ENCODE assay signal across 11 mouse cellular contexts in genomic region chr2:105671116-105671797, GRCm38 (mm10). TPM values are rescaled to one million over a fixed set of nuclear protein-coding genes. Genes with fewer than 3 reads are reported as not detected.
DNase-seq lines count a peak whose midpoint lies in the region; ATAC-seq lines count a peak whose summit lies in the region.
"Had no signal": no experiment of that assay in that cellular context is flagged by ENCODE, and none has a peak within 500 bp of the region (broad histone marks: within the 10 kb centered on the region; RNA-seq: fewer than 3 reads in every experiment).

No protein-coding gene starts in this region.

- DNase-seq in limb, embryonic 11.5 days (ENCODE audit: low spot score): peak; percentile 58
- no peak for DNase-seq in limb, embryonic 10.5 days (ENCODE audit: low spot score)
- peak; percentile 38 for DNase-seq in forebrain, embryonic 10.5 days (ENCODE audit: extremely low spot score, low spot score)
- peak; percentile 57 for DNase-seq in retina, embryonic 14.5 days (ENCODE audit: low spot score)
- DNase-seq in liver, embryonic 11.5 days (ENCODE audit: low spot score): no peak
- no peak for DNase-seq in thymus, postnatal 10 days (ENCODE audit: low spot score in 2 of 2)
- no peak for DNase-seq in spleen, postnatal 4 days (ENCODE audit: low spot score in 2 of 2)
- DNase-seq: heart, adult 11 months; liver, postnatal 0 days had no signal

- no peak for ATAC-seq in limb, embryonic 11.5 days (ENCODE audit: insufficient number of reproducible peaks, low FRiP score, low TSS enrichment, low read depth)
- no peak for ATAC-seq in hindbrain, embryonic 15.5 days (ENCODE audit: low FRiP score, low read depth)
- ATAC-seq in liver, embryonic 11.5 days (replicated peaks; ENCODE audit: low FRiP score): no peak
- ATAC-seq: liver, postnatal 0 days had no signal

- H3K9ac ChIP-seq in limb, embryonic 11.5 days (ENCODE audit: low read length): no peak overlapping the region
- H3K9ac ChIP-seq in hindbrain, embryonic 15.5 days: no peak overlapping the region
- no peak overlapping the region for H3K9ac ChIP-seq in liver, embryonic 11.5 days (ENCODE audit: low read depth, low read length)
- H3K9ac ChIP-seq: liver, postnatal 0 days had no signal

- no peak overlapping the region for H3K27ac ChIP-seq in limb, embryonic 11.5 days (replicated peaks; ENCODE audit: low read depth, low read length)
- no peak overlapping the region for H3K27ac ChIP-seq in limb, embryonic 10.5 days
- peak overlapping the region; percentile 99 for H3K27ac ChIP-seq in forebrain, embryonic 10.5 days
- H3K27ac ChIP-seq in hindbrain, embryonic 15.5 days (replicated peaks): no peak overlapping the region
- no peak overlapping the region for H3K27ac ChIP-seq in liver, embryonic 11.5 days (ENCODE audit: low read depth, low read length)
- H3K27ac ChIP-seq: kidney, postnatal 0 days had no signal

- H3K4me1 ChIP-seq in limb, embryonic 11.5 days (ENCODE audit: control insufficient read depth, insufficient read depth, low read length): peaks cover 18% of the 10 kb centered on the region
- peaks cover 52% of the 10 kb centered on the region for H3K4me1 ChIP-seq in limb, embryonic 10.5 days
- H3K4me1 ChIP-seq in forebrain, embryonic 10.5 days: peaks cover 97% of the 10 kb centered on the region
- H3K4me1 ChIP-seq in hindbrain, embryonic 15.5 days (replicated peaks): peaks cover 30% of the 10 kb centered on the region
- H3K4me1 ChIP-seq in liver, embryonic 11.5 days (replicated peaks; ENCODE audit: control insufficient read depth, insufficient read depth, low read length): peaks cover 13% of the 10 kb centered on the region

- H3K36me3 ChIP-seq in limb, embryonic 11.5 days (ENCODE audit: control insufficient read depth, insufficient read depth, low read length): no peaks in the 10 kb centered on the region
- no peaks in the 10 kb centered on the region for H3K36me3 ChIP-seq in limb, embryonic 10.5 days
- peaks cover 3% of the 10 kb centered on the region for H3K36me3 ChIP-seq in forebrain, embryonic 10.5 days (replicated peaks)
- no peaks in the 10 kb centered on the region for H3K36me3 ChIP-seq in hindbrain, embryonic 15.5 days
- no peaks in the 10 kb centered on the region for H3K36me3 ChIP-seq in liver, embryonic 11.5 days (ENCODE audit: control insufficient read depth, insufficient read depth, low read length)

- peaks cover 98% of the 10 kb centered on the region for H3K27me3 ChIP-seq in limb, embryonic 11.5 days (ENCODE audit: control insufficient read depth, insufficient read depth, low read length)
- peaks cover 100% of the 10 kb centered on the region for H3K27me3 ChIP-seq in limb, embryonic 10.5 days (ENCODE audit: low read depth, poor library complexity, severe bottlenecking)
- peaks cover 99% of the 10 kb centered on the region for H3K27me3 ChIP-seq in forebrain, embryonic 10.5 days (ENCODE audit: poor library complexity, severe bottlenecking)
- H3K27me3 ChIP-seq in hindbrain, embryonic 15.5 days: peaks cover 65% of the 10 kb centered on the region
- peaks cover 100% of the 10 kb centered on the region for H3K27me3 ChIP-seq in liver, embryonic 11.5 days (replicated peaks; ENCODE audit: control insufficient read depth, insufficient read depth, low read length)

- H3K4me3 ChIP-seq in limb, embryonic 11.5 days (ENCODE audit: low read depth, low read length): no peak overlapping the region
- no peak overlapping the region for H3K4me3 ChIP-seq in limb, embryonic 10.5 days
- H3K4me3 ChIP-seq in forebrain, embryonic 10.5 days: peak overlapping the region; percentile 88
- H3K4me3 ChIP-seq in hindbrain, embryonic 15.5 days: peak overlapping the region; percentile 30
- H3K4me3 ChIP-seq in liver, embryonic 11.5 days (ENCODE audit: low read depth, low read length): no peak overlapping the region

- H3K4me2 ChIP-seq in limb, embryonic 11.5 days (ENCODE audit: low read depth, severe bottlenecking): no peak overlapping the region
- H3K4me2 ChIP-seq in hindbrain, embryonic 15.5 days: peak overlapping the region; percentile 60
- H3K4me2 ChIP-seq in liver, embryonic 11.5 days: no peak overlapping the region

- 0% methylated on average over 9 of the region's 9 CpGs for WGBS in limb, embryonic 11.5 days
- WGBS in limb, embryonic 10.5 days: 2% methylated on average over 9 of the region's 9 CpGs
- WGBS in forebrain, embryonic 10.5 days: 2% methylated on average over 9 of the region's 9 CpGs
- 15% methylated on average over 9 of the region's 9 CpGs for WGBS in hindbrain, embryonic 15.5 days
- WGBS in liver, embryonic 11.5 days: 3% methylated on average over 9 of the region's 9 CpGs

- H3K9me3 ChIP-seq in limb, embryonic 11.5 days (ENCODE audit: control insufficient read depth, low read length): no peaks in the 10 kb centered on the region
- no peaks in the 10 kb centered on the region for H3K9me3 ChIP-seq in limb, embryonic 10.5 days (replicated peaks)
- no peaks in the 10 kb centered on the region for H3K9me3 ChIP-seq in forebrain, embryonic 10.5 days
- no peaks in the 10 kb centered on the region for H3K9me3 ChIP-seq in hindbrain, embryonic 15.5 days
- H3K9me3 ChIP-seq in liver, embryonic 11.5 days (ENCODE audit: control insufficient read depth, low read length): no peaks in the 10 kb centered on the region

RNA-seq across cellular contexts. Expression of gene Pax6, which starts 2.6 kb away (rescaled TPM):
- polyA plus RNA-seq in limb, embryonic 11.5 days (2014; fragmentation: Nextera tagmentation; extraction: Ambion mirVana): 0.11 and 0.23 TPM in 2 replicates
- polyA plus RNA-seq in limb, embryonic 10.5 days (2016; fragmentation: Nextera tagmentation; extraction: Ambion mirVana): 0.09 and 0.15 TPM in 2 replicates
- polyA plus RNA-seq in forebrain, embryonic 10.5 days (2016; fragmentation: Nextera tagmentation; extraction: Ambion mirVana): 76.8 and 79.6 TPM in 2 replicates
- 32.6 and 42.3 TPM in 2 replicates for polyA plus RNA-seq in hindbrain, embryonic 15.5 days (2015; fragmentation: Nextera tagmentation; extraction: Ambion mirVana)
- polyA plus RNA-seq in liver, embryonic 11.5 days (2014; fragmentation: Nextera tagmentation; extraction: Ambion mirVana): 0.26 TPM in 1 of 2 replicates, not detected in the other
- polyA plus RNA-seq: liver, postnatal 0 days had no signal

Comparison
In these comparisons a context has a peak if more than half of its experiments do, and no peak if none do; other contexts are left out.
1. DNase-seq: peak in limb, embryonic 11.5 days (single experiment), forebrain, embryonic 10.5 days (single experiment) and retina, embryonic 14.5 days (single experiment); none in limb, embryonic 10.5 days (single experiment), liver, embryonic 11.5 days (single experiment), thymus, postnatal 10 days (0 of 2) and spleen, postnatal 4 days (0 of 2).
2. H3K4me3 ChIP-seq: peak in forebrain, embryonic 10.5 days (single experiment) and hindbrain, embryonic 15.5 days (single experiment); none in limb, embryonic 11.5 days (single experiment), limb, embryonic 10.5 days (single experiment) and liver, embryonic 11.5 days (single experiment).
3. RNA of gene Pax6, which starts 2.6 kb away (polyA plus RNA-seq): 76.8 to 79.6 TPM in forebrain, embryonic 10.5 days and 32.6 to 42.3 TPM in hindbrain, embryonic 15.5 days; 0.26 TPM in liver, embryonic 11.5 days, 0.11 to 0.23 TPM in limb, embryonic 11.5 days and 0.09 to 0.15 TPM in limb, embryonic 10.5 days; every median in the first group is over 10 times any median in the second.